Mouse (Mus musculus) heart, embryonic 14.5 days (tissue): ENCODE results near the gene Rgl1. TPM values are rescaled to one million over a fixed set of nuclear protein-coding genes. Genes with fewer than 3 reads are reported as not detected.

ENCODE experiments used
- ATAC-seq: fragments of 200-750 bp; cut with Nextera tagmentation; 2 replicates; pipeline ENCODE4 v1.8.0; 2017; ENCODE audit warnings: low read depth, moderate TSS enrichment; ENCODE audit not compliant: insufficient number of reproducible peaks, insufficient read depth, low FRiP score
- H3K27ac ChIP-seq, 2 experiments: fragments of 200-500 bp in 1 of 2; fragments of 300-500 bp in 1 of 2; sonication (generic) in 1 of 2; replicated peaks in 1 of 2; 2 replicates each; pipeline ENCODE4 v1.5.1; 2012 to 2014; ENCODE audit warnings: low read depth in 2 of 2, low read length in 2 of 2, control low read depth in 1 of 2, mild to moderate bottlenecking in 1 of 2, mixed read lengths in 1 of 2; ENCODE audit not compliant: control insufficient read depth in 1 of 2, insufficient read depth in 1 of 2
- H3K27me3 ChIP-seq: fragments of 300-500 bp; sonication (generic); 2 replicates; pipeline ENCODE4 v1.6.1; 2014; ENCODE audit warnings: mild to moderate bottlenecking, low read length, control low read depth; ENCODE audit not compliant: control insufficient read depth, insufficient read depth
- H3K36me3 ChIP-seq: fragments of 300-500 bp; sonication (generic); 2 replicates; pipeline ENCODE4 v1.6.1; 2014; ENCODE audit warnings: mild to moderate bottlenecking, control low read depth, low read length, mixed read lengths; ENCODE audit not compliant: control insufficient read depth, insufficient read depth
- H3K4me1 ChIP-seq, 2 experiments: fragments of 200-500 bp in 1 of 2; fragments of 300-500 bp in 1 of 2; sonication (generic) in 1 of 2; 2 replicates each; pipeline ENCODE4 v1.6.1; 2012 to 2014; ENCODE audit warnings: low read length in 2 of 2, control low read depth in 1 of 2, mixed read lengths in 1 of 2; ENCODE audit not compliant: control insufficient read depth in 2 of 2, insufficient read depth in 2 of 2
- H3K4me2 ChIP-seq: fragments of 300-500 bp; sonication (generic); 2 replicates; pipeline ENCODE4 v1.6.1; 2014; ENCODE audit warnings: mild to moderate bottlenecking, low read length
- H3K4me3 ChIP-seq, 2 experiments: fragments of 200-500 bp in 1 of 2; fragments of 300-500 bp in 1 of 2; sonication (generic) in 1 of 2; 2 replicates each; pipeline ENCODE4 v1.5.1; 2012 to 2014; ENCODE audit warnings: low read length in 2 of 2, mild to moderate bottlenecking in 2 of 2, control low read depth in 1 of 2, low read depth in 1 of 2, moderate library complexity in 1 of 2; ENCODE audit not compliant: control insufficient read depth in 1 of 2, insufficient read depth in 1 of 2
- H3K9ac ChIP-seq: fragments of 300-500 bp; sonication (generic); 2 replicates; pipeline ENCODE4 v1.6.1; 2014; ENCODE audit warnings: mild to moderate bottlenecking, low read length
- H3K9me3 ChIP-seq: fragments of 300-500 bp; sonication (generic); 2 replicates; pipeline ENCODE4 v1.6.1; 2016; ENCODE audit warnings: low read length, control low read depth; ENCODE audit not compliant: control insufficient read depth
- WGBS: fragments of 180-500 bp; shearing (Covaris S2); extraction: QIAGEN DNeasy Blood & Tissue Kit; methylation state at CpG from one replicate; pipeline ENCODE4 v1.1.7; 2014; 5-methylcytosine and 5-hydroxymethylcytosine counted together
- polyA plus RNA-seq: library from polyadenylated mRNA; unstranded; fragments of >200 nt; fragmentation: Nextera tagmentation; extraction: Ambion mirVana; gene quantifications from 2 replicates; pipeline ENCODE4 v1.2.1, GENCODE M21; 2014

Rgl1 gene
- polyA plus RNA-seq, 1 experiment from 2014 or later: 72.0 TPM

DNA sequence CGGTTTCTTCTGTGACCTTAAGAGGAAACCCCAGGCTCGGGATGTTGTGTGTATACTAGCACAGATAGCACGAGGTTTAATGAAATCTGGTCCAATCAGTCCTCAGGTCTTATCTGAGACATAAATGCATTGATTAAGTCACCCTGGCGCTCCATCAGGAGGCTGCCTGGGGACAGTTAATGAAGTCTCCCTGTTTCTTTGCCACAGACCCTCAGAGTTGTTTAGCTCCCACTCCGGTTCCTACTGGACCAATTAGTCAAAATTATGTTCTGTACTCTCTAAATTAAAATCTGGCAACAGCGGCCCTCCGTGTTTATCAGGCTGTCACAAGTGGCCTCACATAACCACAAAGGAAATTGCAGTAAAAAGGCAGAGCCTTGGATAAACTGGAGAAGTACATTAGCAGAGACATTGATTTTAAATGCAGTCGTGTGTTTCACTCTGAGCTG is 78.4 kb downstream of the Rgl1 start:
- 13% methylated on average over 8 of the region's 8 CpGs for WGBS
- Histone ChIP-seq H3K9ac (peak overlapping the region; percentile 47), H3K27me3 (no peaks in the 10 kb centered on the region)

DNA sequence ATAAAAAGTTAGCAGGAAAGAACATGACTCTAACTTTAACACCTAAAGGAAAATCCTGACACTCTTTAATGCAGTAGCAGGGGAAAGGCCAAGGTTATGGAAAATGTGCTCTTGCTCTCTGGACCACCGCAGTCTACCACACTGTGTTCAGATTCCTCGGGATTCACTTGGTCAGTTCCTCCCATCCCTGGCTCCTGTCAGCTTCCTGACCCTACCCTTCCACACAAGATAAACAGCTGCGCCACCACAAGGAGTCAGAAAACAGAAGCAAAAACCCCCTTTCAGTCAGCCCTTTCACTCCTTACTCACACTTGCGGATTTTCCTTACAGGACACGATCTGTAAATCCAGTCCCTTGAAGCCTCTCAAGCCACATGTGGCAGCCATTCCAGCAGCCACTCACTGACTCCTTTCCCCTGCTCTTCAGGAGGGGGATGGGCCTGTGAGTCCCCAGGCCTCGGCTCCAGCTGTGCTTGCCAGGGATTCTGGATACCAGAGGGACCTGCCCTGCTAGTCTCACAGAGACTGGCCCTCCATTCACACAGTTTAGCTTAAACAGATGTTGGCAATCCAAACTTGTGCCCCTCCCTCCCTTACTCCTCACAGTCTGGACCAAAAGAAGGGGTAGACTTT is 78.9 kb downstream of the Rgl1 start:
- Histone ChIP-seq H3K4me3 (no peak overlapping the region), H3K4me1 (peaks cover 42 to 81% of the 10 kb centered on the region in 2 experiments), H3K4me2 (peak overlapping the region; percentile 46), H3K27ac (peak overlapping the region; percentile 66 to 86), H3K27me3 (no peaks in the 10 kb centered on the region), H3K36me3 (no peaks in the 10 kb centered on the region), H3K9me3 (no peaks in the 10 kb centered on the region), H3K9ac (peak overlapping the region; percentile 47)
- no peak for ATAC-seq
- WGBS: 10% methylated on average over 6 of the region's 6 CpGs

More for the DNA sequence above, 78.4 kb downstream of the Rgl1 start:
- no peak for ATAC-seq
- Histone ChIP-seq H3K27ac (peak overlapping the region; percentile 66 to 86), H3K4me1 (peaks cover 36 to 79% of the 10 kb centered on the region in 2 experiments), H3K9me3 (no peaks in the 10 kb centered on the region), H3K36me3 (no peaks in the 10 kb centered on the region), H3K4me2 (peak overlapping the region; percentile 46), H3K4me3 (no peak overlapping the region)

DNA sequence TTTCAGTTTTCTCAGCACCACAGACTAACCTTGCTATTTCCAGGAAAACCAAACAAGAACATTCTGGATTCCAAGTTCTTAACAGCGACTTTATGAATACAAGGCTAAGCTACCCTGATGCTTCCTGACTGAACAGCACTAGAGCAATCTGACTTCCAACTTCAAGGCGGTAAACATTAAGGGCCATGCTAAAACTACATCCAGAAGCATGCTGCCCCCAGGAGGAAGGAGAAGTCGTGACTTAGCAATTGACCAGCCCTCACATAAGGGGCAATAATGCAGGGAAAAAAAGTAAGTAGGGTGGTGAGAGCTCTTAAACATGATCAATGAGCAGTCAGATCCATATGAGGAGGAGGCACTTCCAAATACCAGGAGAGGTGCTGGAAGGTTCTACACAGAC is 80.6 kb downstream of the Rgl1 start:
- peaks cover 50 to 90% of the 10 kb centered on the region in 2 experiments for H3K4me1 ChIP-seq
- 58% methylated on average over 3 of the region's 3 CpGs for WGBS

DNA sequence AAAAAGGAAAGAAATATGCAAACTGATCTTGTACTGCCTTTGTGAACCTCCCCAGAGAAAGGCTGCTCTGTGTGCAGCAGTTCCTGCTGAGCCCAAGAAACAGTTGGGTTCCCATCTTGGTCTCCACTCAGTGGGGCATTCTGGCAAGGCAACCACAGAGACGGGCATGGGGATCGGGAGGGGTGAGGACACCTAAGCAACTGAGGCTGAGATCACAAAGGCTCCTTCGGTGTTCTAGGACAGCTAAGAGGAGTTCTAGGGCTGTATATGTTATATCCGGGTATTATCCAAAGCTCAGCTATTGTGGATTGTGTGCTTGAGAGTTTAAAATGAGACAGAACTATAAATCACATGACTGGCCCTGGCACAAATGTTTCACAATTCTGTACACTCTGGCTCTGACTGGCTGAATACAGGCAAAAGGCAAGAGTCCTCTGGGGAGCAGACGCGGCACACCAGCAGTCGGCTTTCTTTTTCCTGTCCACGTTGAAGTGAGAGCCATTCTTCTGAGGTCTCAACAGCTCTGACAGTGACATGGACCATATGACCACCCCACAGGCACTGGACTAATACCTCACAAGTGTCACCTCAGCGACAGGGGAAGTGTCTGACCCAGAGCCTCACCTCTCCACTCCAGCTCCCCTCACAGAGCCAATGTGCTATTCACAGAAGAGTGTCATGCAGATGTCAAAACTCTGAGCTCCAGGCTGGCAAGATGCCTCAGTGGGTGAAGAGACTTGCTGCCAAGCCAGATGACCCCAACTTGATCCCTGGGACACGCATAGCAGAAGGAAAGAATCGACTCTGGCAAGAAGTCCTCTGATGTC is 83.6 kb downstream of the Rgl1 start:
- peaks cover 39 to 74% of the 10 kb centered on the region in 2 experiments for H3K4me1 ChIP-seq
- H3K36me3 ChIP-seq: no peaks in the 10 kb centered on the region
- peak overlapping the region; percentile 20 for H3K4me2 ChIP-seq
- WGBS: 21% methylated on average over 11 of the region's 11 CpGs
- H3K9me3 ChIP-seq: no peaks in the 10 kb centered on the region
- no peaks in the 10 kb centered on the region for H3K27me3 ChIP-seq
- peak; percentile 78 for ATAC-seq
- peak overlapping the region; percentile 13; the same call in 1 of the 2 replicates for H3K9ac ChIP-seq
- H3K4me3 ChIP-seq: no peak overlapping the region
- peak overlapping the region; percentile 72 to 88 for H3K27ac ChIP-seq

More for the DNA sequence above, 80.6 kb downstream of the Rgl1 start:
- H3K4me3 ChIP-seq: no peak overlapping the region
- 0 out of 4 replicates have a peak overlapping the region, but pooled peaks of 1 of the 2 experiments have one; percentile 10 for H3K27ac ChIP-seq
- no peak overlapping the region for H3K9ac ChIP-seq
- ATAC-seq: no peak
- no peaks in the 10 kb centered on the region for H3K27me3 ChIP-seq
- H3K4me2 ChIP-seq: no peak overlapping the region
- no peaks in the 10 kb centered on the region for H3K36me3 ChIP-seq
- no peaks in the 10 kb centered on the region for H3K9me3 ChIP-seq

DNA sequence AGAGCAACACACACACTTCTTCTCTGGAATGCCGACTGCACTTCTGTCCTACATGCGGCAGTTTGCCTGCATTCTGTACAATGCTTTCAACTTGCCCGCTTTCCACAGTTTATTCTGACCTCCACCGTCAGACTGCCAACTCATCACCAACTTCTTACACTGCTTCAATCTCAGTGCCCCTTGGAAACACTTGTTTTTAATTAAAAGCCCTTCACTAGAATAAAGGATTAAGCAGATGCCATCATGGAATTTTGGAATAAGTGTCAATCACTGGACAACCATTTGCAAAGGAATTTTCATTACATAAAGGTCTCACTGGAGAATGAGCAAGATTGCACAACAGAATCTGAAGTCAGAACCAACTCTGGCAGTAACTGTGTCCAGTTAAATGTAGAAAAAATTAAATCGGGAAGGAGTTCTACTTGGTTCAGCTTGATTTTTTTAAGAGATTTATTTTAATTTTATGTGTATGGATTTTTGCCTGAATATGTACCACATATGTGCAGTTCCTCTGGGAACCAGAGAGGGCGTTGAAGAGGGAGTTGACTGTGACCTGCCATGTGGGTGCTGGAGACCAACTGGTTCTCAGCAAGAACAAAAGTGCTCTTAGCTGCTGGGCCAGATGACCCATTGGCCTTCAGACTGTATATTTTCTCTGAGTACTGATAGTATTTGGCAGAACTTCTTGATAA is 84.3 kb downstream of the Rgl1 start:
- Histone ChIP-seq H3K4me2 (peak overlapping the region; percentile 20), H3K27ac (peak overlapping the region; percentile 72 to 88), H3K27me3 (no peaks in the 10 kb centered on the region), H3K9me3 (no peaks in the 10 kb centered on the region), H3K4me3 (no peak overlapping the region), H3K36me3 (no peaks in the 10 kb centered on the region), H3K9ac (peak overlapping the region; percentile 13; the same call in 1 of the 2 replicates), H3K4me1 (peaks cover 33 to 69% of the 10 kb centered on the region in 2 experiments)
- no peak for ATAC-seq
- WGBS: 38% methylated on average over 6 of the region's 6 CpGs

DNA sequence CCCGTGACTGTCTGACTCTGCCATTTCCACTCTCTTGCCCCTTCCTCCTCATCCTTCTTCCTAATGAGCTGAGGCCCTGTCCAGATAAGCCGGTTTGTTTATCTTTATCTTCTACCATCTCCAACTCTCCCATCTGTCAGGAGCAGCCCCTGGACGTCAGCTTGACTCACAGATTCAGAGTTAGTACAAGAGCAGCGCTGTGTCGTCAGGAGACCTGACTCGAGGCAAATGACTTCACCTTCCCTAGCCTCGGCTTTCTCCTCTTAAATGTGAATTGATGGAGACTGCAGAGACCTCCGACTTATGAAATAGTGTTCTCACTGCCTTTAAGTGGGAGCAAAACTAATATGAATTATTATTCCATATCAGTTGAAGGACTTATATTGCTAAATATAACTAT is 85.0 kb downstream of the Rgl1 start:
- peaks cover 33 to 65% of the 10 kb centered on the region in 2 experiments for H3K4me1 ChIP-seq
- no peak for ATAC-seq
- no peak overlapping the region for H3K27ac ChIP-seq
- no peaks in the 10 kb centered on the region for H3K9me3 ChIP-seq
- no peak overlapping the region for H3K4me2 ChIP-seq
- no peak overlapping the region for H3K4me3 ChIP-seq
- no peak overlapping the region for H3K9ac ChIP-seq
- H3K36me3 ChIP-seq: no peaks in the 10 kb centered on the region
- H3K27me3 ChIP-seq: no peaks in the 10 kb centered on the region
- WGBS: 22% methylated on average over 8 of the region's 8 CpGs

DNA sequence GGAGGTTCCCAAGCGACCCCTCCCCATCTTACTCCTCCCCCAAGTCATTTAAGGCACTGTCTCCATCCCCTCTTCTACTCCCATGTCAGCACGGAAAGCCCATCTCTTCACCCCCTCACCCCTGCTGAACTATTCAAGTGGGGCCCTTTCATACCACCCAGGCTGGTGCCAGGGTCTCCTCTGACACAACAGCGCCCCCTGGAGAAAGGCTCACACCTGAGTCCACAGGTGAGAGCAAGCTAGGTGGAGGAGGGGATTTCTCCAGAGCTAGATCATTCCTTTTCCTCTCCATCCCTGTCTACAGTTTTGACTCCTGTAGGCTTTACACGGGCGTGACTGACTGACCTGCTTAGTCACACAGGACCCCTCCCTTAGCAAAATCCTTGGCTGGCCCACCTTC is 87.7 kb downstream of the Rgl1 start:
- H3K4me3 ChIP-seq: no peak overlapping the region
- WGBS: 47% methylated on average over 5 of the region's 5 CpGs
- peaks cover 25 to 44% of the 10 kb centered on the region in 2 experiments for H3K4me1 ChIP-seq
- H3K9me3 ChIP-seq: 0 out of 2 replicates have a peak, but pooled peaks cover 2% of the 10 kb centered on the region
- ATAC-seq: no peak
- no peaks in the 10 kb centered on the region for H3K27me3 ChIP-seq
- H3K9ac ChIP-seq: no peak overlapping the region
- no peak overlapping the region for H3K27ac ChIP-seq
- no peaks in the 10 kb centered on the region for H3K36me3 ChIP-seq
- no peak overlapping the region for H3K4me2 ChIP-seq
